Mouse (Mus musculus) left cerebral cortex, adult 2 months (tissue): ENCODE data around the gene Camk1d. TPM values are rescaled to one million over a fixed set of nuclear protein-coding genes. Genes with fewer than 3 reads are reported as not detected.
A peak's percentile ranks its signal among the peaks of the same experiment; 100 is the strongest.

Experiments used
- DNase-seq, 2 experiments: peaks; one replicate each; pipeline ENCODE4 v3.0.0; 2021 to 2022; ENCODE audit warnings: low spot score in 2 of 2, mixed read lengths in 1 of 2; ENCODE audit errors: extremely low spot score in 1 of 2
- H3K27ac ChIP-seq: fragments of 200-600 bp; 2 replicates; pipeline ENCODE4 v1.8.1; 2022
- H3K4me3 ChIP-seq: fragments of 200-600 bp; 2 replicates; pipeline ENCODE4 v1.8.1; 2022
- CTCF ChIP-seq: fragments of 200-600 bp; IDR thresholded peaks from 2 replicates; pipeline ENCODE4 v1.8.1; 2022; ENCODE audit warnings: antibody characterized with exemption, mild to moderate bottlenecking, moderate library complexity
- intact Hi-C: fragments of 180-260 bp; cut with DNase I; formaldehyde crosslinking; loops from one replicate; pipeline ENCODE4 v1.15.1; 2025
- total RNA-seq, 2 experiments: library from RNA; stranded (reverse); gene quantifications; 2 replicates each; pipeline ENCODE4 v1.2.3; 2021

Camk1d gene
- total RNA-seq, 2 experiments from 2014 or later, result 129 to 132 TPM

DNA sequence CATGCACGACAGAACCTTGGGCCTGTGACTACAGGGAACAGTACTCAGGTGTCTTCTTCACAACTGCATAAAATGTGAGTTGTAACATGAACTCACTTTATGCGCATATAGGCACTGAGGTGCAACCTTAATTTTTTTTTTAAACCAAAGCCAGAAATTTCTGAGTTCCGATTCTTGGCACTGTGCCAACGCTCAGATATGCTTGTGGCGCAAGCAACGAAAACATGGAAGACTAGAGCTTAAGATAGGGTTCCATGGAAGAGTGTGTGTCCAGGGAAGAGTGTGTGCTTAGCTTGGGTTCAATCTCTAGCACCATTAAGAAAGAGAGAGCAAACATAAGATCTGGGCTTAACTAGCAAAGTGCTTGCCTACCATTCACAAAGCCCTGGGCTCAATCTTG, 62.2 kb downstream of the Camk1d start:
- H3K27ac ChIP-seq, result no peak overlapping the region
- no peak overlapping the region for H3K4me3 ChIP-seq
- DNase-seq, result no peak
- intact Hi-C loops, result no loop called here
- no peak for TF ChIP-seq CTCF

DNA sequence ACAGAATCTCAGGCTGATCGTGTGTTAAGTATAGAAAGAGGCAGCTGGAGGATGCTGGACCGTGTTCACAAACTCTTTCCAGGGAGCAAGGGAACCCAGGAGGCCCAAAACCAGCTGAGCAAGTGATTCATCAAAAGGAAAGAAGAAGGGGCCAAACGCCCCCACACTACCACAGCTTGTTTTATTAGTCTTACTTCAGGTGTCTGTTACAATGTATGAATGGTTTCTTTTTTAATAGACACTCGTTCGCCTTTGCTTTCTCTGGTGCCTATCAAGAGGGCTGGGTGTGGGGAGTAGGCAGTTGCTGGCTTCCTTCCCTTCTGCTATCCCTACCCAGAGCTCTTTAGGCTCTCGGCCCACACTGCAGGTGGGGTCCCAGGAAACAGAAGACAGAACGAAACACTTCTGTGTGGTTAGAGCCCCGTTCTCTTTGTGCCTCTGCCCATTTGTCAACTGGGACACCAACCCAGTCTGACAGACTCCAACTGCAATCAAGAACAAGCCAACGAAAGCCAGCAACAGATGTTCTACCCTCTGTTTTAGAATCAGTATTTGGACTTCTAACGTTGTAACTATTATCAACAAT, 62.9 kb downstream of the Camk1d start:
- TF ChIP-seq CTCF, result no peak
- intact Hi-C loops, result no loop called here
- DNase-seq, result no peak
- Histone ChIP-seq H3K4me3 (no peak overlapping the region), H3K27ac (no peak overlapping the region)

DNA sequence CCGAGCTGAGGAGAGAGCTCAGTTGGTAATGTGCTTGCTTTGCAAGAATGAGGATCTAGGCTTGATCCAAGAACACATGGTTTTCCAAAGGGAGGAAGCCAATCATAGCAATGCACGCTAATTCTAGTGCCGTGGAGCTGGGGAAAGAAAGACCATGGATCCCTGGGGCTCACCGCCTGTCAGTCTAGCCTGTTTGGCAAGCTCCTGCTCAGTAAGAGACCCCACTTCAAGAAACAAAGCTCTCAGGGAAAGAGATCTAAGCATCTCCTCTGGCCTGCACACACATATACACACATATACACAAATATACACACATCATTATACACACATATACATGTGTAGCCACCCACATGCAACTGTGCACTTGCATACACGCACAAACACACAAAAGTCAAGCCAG, 65.1 kb downstream of the Camk1d start:
- no peak for TF ChIP-seq CTCF
- DNase-seq, result no peak
- intact Hi-C loops, result no loop called here
- no peak overlapping the region for H3K4me3 ChIP-seq
- peak overlapping the region; percentile 45 for H3K27ac ChIP-seq

DNA sequence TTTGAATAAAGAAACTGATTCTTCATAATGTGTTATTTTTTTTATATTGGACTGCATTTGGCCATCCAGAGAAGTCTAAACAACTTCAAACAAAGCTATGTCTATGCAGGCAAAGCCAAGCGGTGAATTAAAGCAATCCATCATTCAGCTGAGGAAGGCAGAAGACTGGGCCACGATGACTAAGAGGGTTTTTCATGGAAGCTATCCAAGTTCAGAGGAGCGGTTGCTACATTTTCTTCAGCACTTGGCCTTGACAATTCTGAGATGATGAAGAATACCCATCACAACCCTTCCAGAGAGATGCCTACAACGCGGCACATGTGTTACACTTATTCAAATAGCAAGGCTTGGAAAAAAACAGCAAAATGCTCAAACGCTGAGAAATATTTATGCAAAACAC, 65.6 kb downstream of the Camk1d start:
- Histone ChIP-seq H3K27ac (peak overlapping the region; percentile 45), H3K4me3 (no peak overlapping the region)
- no peak for TF ChIP-seq CTCF
- DNase-seq, result no peak
- intact Hi-C loops, result no loop called here

DNA sequence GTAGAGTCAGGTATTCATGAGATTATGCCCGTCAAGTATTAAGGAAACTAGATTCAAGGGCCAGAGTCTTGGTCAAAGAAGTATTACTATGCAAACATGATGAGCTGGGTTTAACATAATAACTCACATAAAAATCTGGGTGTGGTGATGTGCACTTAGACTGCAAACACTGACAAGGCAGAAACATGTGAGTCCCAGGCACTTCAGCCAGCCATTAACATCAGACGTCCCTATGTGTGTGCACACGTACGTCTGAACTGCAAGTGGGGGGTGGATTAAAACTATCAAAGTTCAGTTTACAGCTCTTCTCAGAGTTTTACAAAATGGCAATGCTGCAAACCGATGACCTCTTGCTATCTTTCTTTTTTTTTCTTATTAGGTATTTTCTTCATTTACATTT, 68.0 kb downstream of the Camk1d start:
- no peak for TF ChIP-seq CTCF
- intact Hi-C loops, result no loop called here
- DNase-seq, result no peak
- H3K4me3 ChIP-seq, result no peak overlapping the region
- H3K27ac ChIP-seq, result no peak overlapping the region

DNA sequence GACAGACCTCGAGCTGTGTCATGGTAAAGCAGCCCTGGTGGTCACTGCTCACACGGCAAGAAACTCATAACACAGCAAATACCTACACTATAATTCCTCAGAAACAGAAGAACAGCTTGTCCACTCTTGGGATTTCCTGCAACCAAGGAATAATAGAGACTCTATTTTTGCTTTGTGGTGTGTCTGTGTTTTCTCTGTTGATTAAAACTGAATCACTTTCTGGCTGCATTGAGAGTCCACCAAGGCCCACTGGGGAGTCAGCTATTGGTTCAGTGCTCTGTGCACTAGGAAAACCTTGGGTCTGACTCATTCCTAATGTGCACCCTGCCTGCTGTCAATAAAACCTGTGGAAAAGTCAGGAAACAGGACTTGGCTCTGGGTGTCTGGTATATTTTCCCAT, 68.7 kb downstream of the Camk1d start:
- no peak; the same call in 1 of the 2 replicates for TF ChIP-seq CTCF
- DNase-seq, result no peak
- H3K4me3 ChIP-seq, result no peak overlapping the region
- intact Hi-C loops, result no loop called here
- H3K27ac ChIP-seq, result no peak overlapping the region

DNA sequence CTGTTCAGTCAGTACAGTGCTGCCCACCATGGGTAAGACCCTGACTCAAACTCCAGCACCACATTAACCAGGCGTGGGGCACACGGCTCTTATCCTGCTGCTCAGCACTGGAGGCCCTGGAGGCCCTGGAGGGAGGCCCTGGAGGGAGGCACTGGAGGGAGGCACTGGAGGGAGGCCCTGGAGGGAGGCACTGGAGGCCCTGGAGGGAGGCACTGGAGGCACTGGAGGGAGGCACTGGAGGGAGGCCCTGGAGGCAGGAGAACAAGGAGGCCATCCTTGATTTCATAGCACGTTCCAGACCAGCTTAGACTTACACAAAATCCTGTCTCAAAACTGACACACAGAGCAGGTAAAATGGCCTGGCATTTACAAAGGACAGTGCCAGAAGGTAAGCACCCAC, 70.4 kb downstream of the Camk1d start:
- no peak overlapping the region for H3K27ac ChIP-seq
- DNase-seq, result no peak
- intact Hi-C loops, result no loop called here
- no peak overlapping the region for H3K4me3 ChIP-seq
- no peak for TF ChIP-seq CTCF

DNA sequence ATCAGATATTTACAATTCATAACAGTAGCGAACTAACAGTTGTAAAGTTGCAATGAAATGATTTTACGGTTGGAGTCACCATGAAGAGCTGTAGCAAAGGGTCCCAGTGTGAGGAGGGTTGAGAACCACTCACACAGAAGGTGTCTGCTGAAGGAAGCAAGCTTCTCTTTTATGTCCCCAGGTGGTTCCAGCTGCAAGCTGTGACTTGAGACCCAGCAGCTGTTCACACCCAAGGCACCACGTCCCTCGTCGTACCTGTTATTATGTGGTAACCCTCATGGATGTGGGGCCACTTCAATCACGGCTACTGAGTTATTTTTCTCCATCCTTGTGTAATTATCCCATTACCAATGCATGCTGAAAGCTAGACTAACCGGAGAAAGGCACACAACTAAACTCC, 71.1 kb downstream of the Camk1d start:
- DNase-seq, result no peak
- TF ChIP-seq CTCF, result no peak
- intact Hi-C loops, result no loop called here

DNA sequence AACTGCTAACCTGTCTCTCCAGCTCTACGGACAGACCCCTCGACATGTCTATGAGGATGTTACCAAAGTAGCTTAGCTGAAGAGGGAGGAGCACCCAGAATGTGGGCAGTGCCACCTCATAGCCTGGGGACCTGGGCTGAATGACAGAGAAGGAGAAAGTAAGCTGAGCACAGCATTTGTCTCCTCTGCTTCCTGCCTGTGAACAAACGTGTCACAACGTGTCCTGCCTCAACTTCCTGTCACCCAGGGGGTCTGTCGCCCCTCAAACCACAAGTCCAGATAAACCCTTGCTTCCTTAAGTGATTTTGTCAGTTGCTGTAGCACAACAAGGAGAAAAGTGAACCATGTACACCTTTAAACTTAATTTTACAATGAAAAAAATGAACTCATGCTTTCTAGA, 71.7 kb downstream of the Camk1d start:
- intact Hi-C loops, result no loop called here
- Histone ChIP-seq H3K4me3 (no peak overlapping the region), H3K27ac (0 out of 2 replicates have a peak overlapping the region, but pooled peaks have one; percentile 5)
- no peak for TF ChIP-seq CTCF
- DNase-seq, result no peak

More for the DNA sequence above, 71.1 kb downstream of the Camk1d start:
- Histone ChIP-seq H3K27ac (no peak overlapping the region), H3K4me3 (no peak overlapping the region)

DNA sequence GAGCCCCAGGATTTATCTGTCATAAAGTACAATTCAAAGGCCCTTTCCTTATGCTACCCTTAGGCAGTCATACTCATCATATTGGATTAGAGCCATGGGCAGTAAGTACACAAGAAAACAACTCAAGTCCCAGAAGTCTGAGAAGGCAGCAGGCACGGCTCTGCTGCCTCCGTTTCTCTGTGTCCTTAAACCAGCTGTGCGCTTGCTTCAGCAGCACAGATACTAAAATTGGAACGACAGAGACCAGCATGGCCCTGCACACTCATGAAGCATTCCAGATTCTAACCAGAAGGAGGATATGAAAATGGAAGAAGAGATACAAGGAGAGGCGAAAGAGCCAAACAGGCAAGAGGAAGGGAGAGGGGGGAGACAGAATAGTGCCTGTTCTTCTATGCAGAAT, 72.6 kb downstream of the Camk1d start:
- H3K27ac ChIP-seq, result peak overlapping the region; percentile 13; the same call in 1 of the 2 replicates
- intact Hi-C loops, result no loop called here
- no peak overlapping the region for H3K4me3 ChIP-seq
- DNase-seq, result no peak
- TF ChIP-seq CTCF, result no peak

DNA sequence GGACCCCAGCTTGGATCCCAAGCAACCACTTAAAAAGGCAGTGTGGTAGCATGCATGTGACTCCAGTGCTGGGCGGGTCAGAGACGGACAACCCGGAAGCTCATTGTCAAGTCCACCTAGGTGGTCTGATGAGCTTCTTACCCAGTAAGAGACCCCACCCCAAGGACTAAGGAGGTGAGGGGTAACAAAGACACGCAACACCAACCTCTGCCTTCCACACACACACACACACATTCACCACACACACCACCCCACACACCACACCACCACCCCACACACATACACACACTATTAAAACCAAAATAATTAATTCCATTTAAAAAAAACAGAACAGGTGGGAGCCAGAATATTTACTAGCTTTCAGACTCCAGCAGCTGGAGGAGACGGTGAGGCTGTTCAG, 73.7 kb downstream of the Camk1d start:
- no peak overlapping the region for H3K4me3 ChIP-seq
- H3K27ac ChIP-seq, result no peak overlapping the region
- no peak for DNase-seq
- intact Hi-C loops, result no loop called here
- TF ChIP-seq CTCF, result no peak

DNA sequence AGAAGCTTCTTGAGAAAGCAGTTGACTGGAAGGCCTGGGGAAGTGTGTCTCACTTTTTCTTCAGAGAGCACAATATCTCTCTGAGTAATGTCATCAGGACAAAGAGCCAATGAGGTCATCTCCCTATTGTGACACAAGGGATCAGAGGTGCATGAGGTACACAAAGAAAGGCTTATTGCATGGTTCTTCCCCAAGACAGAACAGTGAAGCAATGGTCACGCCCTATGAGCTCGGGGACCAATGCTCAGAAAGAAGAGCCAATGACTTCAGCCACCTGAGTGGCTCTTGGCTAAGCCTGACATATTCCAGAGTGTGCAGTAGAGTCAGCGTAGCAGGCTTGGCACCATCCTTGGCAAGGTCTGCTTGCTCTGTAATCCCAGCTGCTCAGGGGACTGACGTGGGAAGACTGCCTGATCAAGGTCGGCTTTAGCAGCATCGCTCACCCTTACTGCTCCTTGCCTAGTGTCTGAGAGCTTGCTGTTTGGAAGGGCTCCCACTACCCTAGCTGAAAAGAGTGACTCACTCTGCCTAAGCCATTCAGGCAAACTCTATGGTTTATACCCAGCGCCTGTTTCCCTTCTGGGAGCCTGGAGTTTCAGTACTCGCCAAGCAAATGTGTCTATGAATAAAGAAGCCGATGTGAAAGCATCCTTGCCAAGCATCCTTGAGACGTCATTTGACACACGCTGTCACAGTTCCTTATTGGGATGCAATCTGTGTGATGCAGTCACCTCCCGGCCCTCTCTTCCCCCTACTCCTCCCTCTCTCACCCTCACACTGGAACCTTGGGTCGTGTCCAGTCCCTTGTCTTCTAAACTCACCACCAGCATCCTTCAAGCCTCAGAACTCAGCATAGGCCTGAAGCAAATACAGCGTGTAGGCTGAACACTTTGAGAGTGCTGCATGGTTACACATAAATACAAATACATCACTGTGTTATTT, 77.2 kb downstream of the Camk1d start:
- intact Hi-C loops, result loop anchor here (2.0 kb wide), 1 partner anchor 78 kb away; the partner anchor contains the start of gene Camk1d
- DNase-seq, result peak; percentile 58 to 61
- Histone ChIP-seq H3K4me3 (no peak overlapping the region), H3K27ac (peak overlapping the region; percentile 67)
- no peak for TF ChIP-seq CTCF

DNA sequence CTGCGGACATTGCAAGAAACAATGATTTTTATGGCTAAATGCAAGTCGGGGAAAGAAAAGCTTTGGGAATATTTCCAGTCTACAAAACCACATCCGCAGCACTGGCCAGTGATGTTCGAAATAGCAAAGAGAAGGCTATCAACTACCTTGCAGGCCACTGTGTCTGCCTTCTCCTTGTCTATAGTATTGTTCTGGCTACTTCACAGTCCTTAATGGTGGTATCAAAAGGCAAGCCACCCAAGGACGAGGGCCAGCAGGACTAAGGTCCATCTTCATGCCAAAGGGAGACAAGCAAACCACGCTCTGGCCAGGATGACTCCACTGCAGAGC, 82.0 kb downstream of the Camk1d start:
- no peak overlapping the region for H3K4me3 ChIP-seq
- DNase-seq, result no peak
- intact Hi-C loops, result no loop called here
- no peak overlapping the region for H3K27ac ChIP-seq
- no peak for TF ChIP-seq CTCF
